Mouse (Mus musculus) midbrain, embryonic 12.5 days (tissue): ENCODE data around the gene Zfp507. TPM values are rescaled to one million over a fixed set of nuclear protein-coding genes. Genes with fewer than 3 reads are reported as not detected.

Experiments
- ATAC-seq: fragments of 200-750 bp; cut with Nextera tagmentation; 2 replicates; pipeline ENCODE4 v1.8.0; 2017; ENCODE audit warnings: low read depth, moderate TSS enrichment, moderate library complexity; ENCODE audit not compliant: low FRiP score
- H3K27ac ChIP-seq: fragments of 300-500 bp; sonication (generic); replicated peaks from 2 replicates; pipeline ENCODE4 v1.5.1; 2016; ENCODE audit warnings: mild to moderate bottlenecking
- H3K27me3 ChIP-seq: fragments of 300-500 bp; sonication (generic); 2 replicates; pipeline ENCODE4 v1.6.1; 2016; ENCODE audit warnings: mild to moderate bottlenecking
- H3K36me3 ChIP-seq: fragments of 300-500 bp; sonication (generic); 2 replicates; pipeline ENCODE4 v1.6.1; 2016
- H3K4me1 ChIP-seq: fragments of 300-500 bp; sonication (generic); 2 replicates; pipeline ENCODE4 v1.6.1; 2016
- H3K4me2 ChIP-seq: fragments of 300-500 bp; sonication (generic); replicated peaks from 2 replicates; pipeline ENCODE4 v1.6.1; 2016; ENCODE audit warnings: mild to moderate bottlenecking, moderate library complexity
- H3K4me3 ChIP-seq: fragments of 300-500 bp; sonication (generic); 2 replicates; pipeline ENCODE4 v1.5.1; 2016; ENCODE audit warnings: mild to moderate bottlenecking
- H3K9ac ChIP-seq: fragments of 300-500 bp; sonication (generic); replicated peaks from 2 replicates; pipeline ENCODE4 v1.6.1; 2016; ENCODE audit warnings: mild to moderate bottlenecking, moderate library complexity
- H3K9me3 ChIP-seq: fragments of 300-500 bp; sonication (generic); 2 replicates; pipeline ENCODE4 v1.6.1; 2016; ENCODE audit warnings: mild to moderate bottlenecking
- WGBS: fragments of 180-500 bp; shearing (Covaris S2); methylation state at CpG from one replicate; pipeline ENCODE4 v1.1.7; 2016; 5-methylcytosine and 5-hydroxymethylcytosine counted together
- polyA plus RNA-seq: library from polyadenylated mRNA; unstranded; fragments of >200 nt; fragmentation: Nextera tagmentation; extraction: Ambion mirVana; gene quantifications from 2 replicates; pipeline ENCODE4 v1.2.1, GENCODE M21; 2016

The Zfp507 gene
- polyA plus RNA-seq, 1 experiment from 2014 or later, result 24.8 TPM

GRCm38 (mm10) chr7:35813306-35813705 lies 10.5 kb upstream of the Zfp507 start:
- 86% methylated on average over 11 of the region's 11 CpGs for WGBS
- Histone ChIP-seq H3K27me3 (0 out of 2 replicates have a peak, but pooled peaks cover 4% of the 10 kb centered on the region), H3K9ac (no peak overlapping the region), H3K9me3 (no peaks in the 10 kb centered on the region), H3K27ac (no peak overlapping the region), H3K4me2 (no peak overlapping the region), H3K36me3 (no peaks in the 10 kb centered on the region), H3K4me3 (no peak overlapping the region), H3K4me1 (no peaks in the 10 kb centered on the region)
- ATAC-seq, result no peak

- H3K9ac ChIP-seq, result no peak overlapping the region
- 60% methylated on average over 8 of the region's 8 CpGs for WGBS
- ATAC-seq, result no peak
- H3K4me1 ChIP-seq, result no peaks in the 10 kb centered on the region
- no peak overlapping the region for H3K4me3 ChIP-seq
- H3K27ac ChIP-seq, result no peak overlapping the region
- H3K9me3 ChIP-seq, result no peaks in the 10 kb centered on the region
- H3K4me2 ChIP-seq, result no peak overlapping the region
- H3K27me3 ChIP-seq, result 0 out of 2 replicates have a peak, but pooled peaks cover 4% of the 10 kb centered on the region
- H3K36me3 ChIP-seq, result no peaks in the 10 kb centered on the region
Measured at GRCm38 (mm10) chr7:35810736-35811135, 7.9 kb upstream of the Zfp507 start.

DNA sequence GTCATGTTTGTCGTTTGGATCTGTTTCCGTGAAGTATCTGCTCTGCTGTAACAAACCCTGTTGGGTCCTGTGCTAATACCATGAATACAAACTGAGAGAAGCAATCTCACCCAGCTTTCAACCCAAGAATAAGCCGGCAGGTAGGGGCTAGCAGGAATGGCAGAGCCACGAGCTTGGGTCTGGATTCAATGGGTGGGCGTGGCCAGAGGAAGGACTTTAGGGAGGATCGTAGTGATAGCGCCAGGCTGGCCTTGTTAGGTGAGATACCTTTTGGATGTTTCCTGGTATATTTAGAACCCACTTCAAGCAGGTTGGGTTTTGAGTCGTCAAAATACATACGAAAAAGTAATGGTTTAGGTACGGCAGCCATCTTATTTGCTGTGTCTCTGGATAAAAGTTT lies 1.4 kb upstream of the Zfp507 start:
- ATAC-seq, result no peak
- 85% methylated on average over 10 of the region's 10 CpGs for WGBS
- no peaks in the 10 kb centered on the region for H3K9me3 ChIP-seq

GRCm38 (mm10) chr7:35802201-35802905 lies 450 bp downstream of the Zfp507 start:
- Histone ChIP-seq H3K36me3 (peaks cover 36% of the 10 kb centered on the region), H3K4me2 (peak overlapping the region; percentile 89), H3K9ac (peak overlapping the region; percentile 95), H3K4me1 (peaks cover 9% of the 10 kb centered on the region), H3K4me3 (peak overlapping the region; percentile 92), H3K9me3 (no peaks in the 10 kb centered on the region), H3K27me3 (no peaks in the 10 kb centered on the region), H3K27ac (peak overlapping the region; percentile 86)
- ATAC-seq, result peak; percentile 89
- WGBS, result under 1% methylated on average over 42 of the region's 49 CpGs

More for the DNA sequence above, 1.4 kb upstream of the Zfp507 start:
- Histone ChIP-seq H3K27ac (no peak overlapping the region), H3K4me1 (peaks cover 9% of the 10 kb centered on the region), H3K4me3 (no peak overlapping the region), H3K4me2 (no peak overlapping the region), H3K27me3 (no peaks in the 10 kb centered on the region), H3K36me3 (peaks cover 19% of the 10 kb centered on the region), H3K9ac (no peak overlapping the region)

DNA sequence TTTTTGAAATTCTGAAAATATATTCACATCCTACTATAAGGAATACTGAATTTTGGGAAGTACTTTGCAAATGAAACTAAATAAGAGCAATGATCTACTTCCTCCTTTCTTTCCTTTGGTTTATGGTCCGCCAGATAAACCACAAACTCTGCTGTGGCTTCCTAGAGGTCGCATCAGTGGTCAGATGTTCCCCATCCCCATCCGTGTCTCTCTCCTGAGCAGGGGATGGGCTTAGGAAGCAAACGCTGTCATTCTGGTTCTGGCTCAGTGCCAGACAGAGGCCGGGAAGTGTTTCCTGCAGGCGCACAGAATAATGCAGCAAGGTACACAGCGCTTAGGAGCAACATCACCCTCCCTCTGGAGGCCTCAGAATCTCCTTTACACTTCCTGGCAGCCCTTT lies 6.7 kb downstream of the Zfp507 start:
- no peak overlapping the region for H3K4me2 ChIP-seq
- no peak overlapping the region for H3K4me3 ChIP-seq
- WGBS, result 82% methylated on average over 7 of the region's 7 CpGs
- no peak for ATAC-seq
- H3K9ac ChIP-seq, result no peak overlapping the region
- H3K4me1 ChIP-seq, result peaks cover 3% of the 10 kb centered on the region
- H3K27ac ChIP-seq, result no peak overlapping the region
- H3K36me3 ChIP-seq, result peaks cover 93% of the 10 kb centered on the region
- no peaks in the 10 kb centered on the region for H3K9me3 ChIP-seq
- no peaks in the 10 kb centered on the region for H3K27me3 ChIP-seq

GRCm38 (mm10) chr7:35794145-35794664 lies 8.6 kb downstream of the Zfp507 start:
- Histone ChIP-seq H3K27me3 (no peaks in the 10 kb centered on the region), H3K4me1 (no peaks in the 10 kb centered on the region; the same call in 1 of the 2 replicates), H3K27ac (no peak overlapping the region), H3K9me3 (no peaks in the 10 kb centered on the region), H3K4me2 (no peak overlapping the region), H3K4me3 (no peak overlapping the region), H3K9ac (no peak overlapping the region), H3K36me3 (peaks cover 93% of the 10 kb centered on the region)
- no peak for ATAC-seq
- WGBS, result 91% methylated on average over 12 of the region's 12 CpGs

GRCm38 (mm10) chr7:35792150-35792848 lies 10.5 kb downstream of the Zfp507 start:
- no peaks in the 10 kb centered on the region; the same call in 1 of the 2 replicates for H3K4me1 ChIP-seq
- ATAC-seq, result no peak
- no peak overlapping the region for H3K27ac ChIP-seq
- peaks cover 91% of the 10 kb centered on the region for H3K36me3 ChIP-seq
- no peaks in the 10 kb centered on the region for H3K9me3 ChIP-seq
- H3K9ac ChIP-seq, result no peak overlapping the region
- no peaks in the 10 kb centered on the region for H3K27me3 ChIP-seq
- no peak overlapping the region for H3K4me3 ChIP-seq
- H3K4me2 ChIP-seq, result no peak overlapping the region
- 92% methylated on average over 12 of the region's 12 CpGs for WGBS

GRCm38 (mm10) chr7:35790926-35791325 lies 11.9 kb downstream of the Zfp507 start:
- Histone ChIP-seq H3K9ac (no peak overlapping the region), H3K27ac (no peak overlapping the region), H3K36me3 (peaks cover 90% of the 10 kb centered on the region), H3K9me3 (no peaks in the 10 kb centered on the region), H3K4me1 (no peaks in the 10 kb centered on the region; the same call in 1 of the 2 replicates), H3K4me2 (no peak overlapping the region), H3K4me3 (no peak overlapping the region), H3K27me3 (no peaks in the 10 kb centered on the region)
- WGBS, result 86% methylated on average over 8 of the region's 8 CpGs
- ATAC-seq, result no peak

- Histone ChIP-seq H3K36me3 (peaks cover 91% of the 10 kb centered on the region), H3K27me3 (no peaks in the 10 kb centered on the region)
- 87% methylated on average over 8 of the region's 8 CpGs for WGBS
Measured at GRCm38 (mm10) chr7:35790201-35790600, 12.6 kb downstream of the Zfp507 start.

DNA sequence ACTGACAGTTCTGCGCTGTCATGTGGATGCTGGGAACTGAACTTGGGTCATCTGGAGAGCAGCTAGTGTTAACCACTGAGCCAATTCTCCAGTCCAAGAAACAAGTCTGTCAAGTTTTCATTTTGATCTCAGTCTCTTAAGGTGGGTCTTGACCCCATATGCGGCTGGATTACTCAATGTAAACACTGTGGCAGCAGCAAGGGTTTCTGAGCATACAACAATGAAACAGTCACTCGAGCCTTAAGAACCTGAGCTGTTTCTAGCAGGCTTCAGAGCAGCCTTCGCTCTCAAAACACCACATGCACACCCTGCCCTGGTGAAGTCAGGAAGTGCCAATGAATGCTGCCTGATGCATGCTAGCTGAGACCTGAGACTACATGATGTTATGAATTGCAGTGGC lies 17.2 kb downstream of the Zfp507 start:
- Histone ChIP-seq H3K27me3 (no peaks in the 10 kb centered on the region), H3K4me2 (no peak overlapping the region), H3K27ac (no peak overlapping the region), H3K36me3 (peaks cover 76% of the 10 kb centered on the region), H3K4me1 (no peaks in the 10 kb centered on the region), H3K9ac (no peak overlapping the region), H3K4me3 (no peak overlapping the region), H3K9me3 (no peaks in the 10 kb centered on the region)
- 79% methylated on average over 4 of the region's 4 CpGs for WGBS
- no peak for ATAC-seq

More at GRCm38 (mm10) chr7:35790201-35790600, 12.6 kb downstream of the Zfp507 start:
- no peaks in the 10 kb centered on the region; the same call in 1 of the 2 replicates for H3K4me1 ChIP-seq
- no peak overlapping the region for H3K9ac ChIP-seq
- H3K9me3 ChIP-seq, result no peaks in the 10 kb centered on the region
- ATAC-seq, result no peak
- no peak overlapping the region for H3K4me3 ChIP-seq
- H3K4me2 ChIP-seq, result no peak overlapping the region
- H3K27ac ChIP-seq, result no peak overlapping the region

DNA sequence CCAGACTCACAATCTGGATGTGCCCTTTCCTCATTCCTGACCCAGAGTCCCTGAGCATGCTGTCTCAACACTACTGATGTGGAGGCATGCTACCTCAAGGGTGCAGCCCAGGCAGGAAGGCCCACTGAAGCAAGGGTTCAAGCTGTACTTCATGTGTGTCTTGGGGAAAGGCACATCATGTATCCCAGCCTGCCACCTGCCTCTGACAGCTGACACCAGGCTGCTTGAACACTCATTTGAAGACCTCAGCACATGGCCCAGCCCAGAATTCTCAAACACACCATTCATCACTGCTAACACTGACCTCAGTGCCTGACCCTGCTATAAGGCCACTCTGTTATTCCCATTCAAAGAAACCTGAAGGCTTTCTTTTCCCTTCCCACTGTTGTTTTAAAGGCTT lies 20.6 kb downstream of the Zfp507 start:
- Histone ChIP-seq H3K4me2 (no peak overlapping the region), H3K4me1 (no peaks in the 10 kb centered on the region), H3K36me3 (peaks cover 73% of the 10 kb centered on the region), H3K27me3 (no peaks in the 10 kb centered on the region), H3K4me3 (no peak overlapping the region), H3K9me3 (no peaks in the 10 kb centered on the region), H3K9ac (no peak overlapping the region), H3K27ac (no peak overlapping the region)
- ATAC-seq, result no peak

GRCm38 (mm10) chr7:35774127-35774526 lies 28.7 kb downstream of the Zfp507 start:
- ATAC-seq, result no peak
- Histone ChIP-seq H3K9me3 (no peaks in the 10 kb centered on the region), H3K4me2 (no peak overlapping the region), H3K27ac (no peak overlapping the region), H3K4me1 (no peaks in the 10 kb centered on the region), H3K36me3 (peaks cover 67% of the 10 kb centered on the region), H3K9ac (no peak overlapping the region), H3K4me3 (no peak overlapping the region), H3K27me3 (no peaks in the 10 kb centered on the region)
- 94% methylated on average over 12 of the region's 12 CpGs for WGBS
